Mouse (Mus musculus): Measurements from ENCODE around the gene 1700092M07Rik.

Gene 1700092M07Rik

GRCm38 (mm10) chr19:8740603-8741002, at the start of gene 1700092M07Rik:
Gene 1700092M07Rik (plus strand): TSS chr19:8740718.
- no peak for DNase-seq (ENCODE audit: low spot score)

GRCm38 (mm10) chr19:8691871-8692539, 48.5 kb upstream of the 1700092M07Rik start:
- DNase-seq (ENCODE audit: low spot score), result no peak

- DNase-seq (ENCODE audit: low spot score), result no peak
Observed at GRCm38 (mm10) chr19:8692740-8693139, 47.8 kb upstream of the 1700092M07Rik start.

GRCm38 (mm10) chr19:8695330-8695729, 45.2 kb upstream of the 1700092M07Rik start:
- no peak for DNase-seq (ENCODE audit: low spot score)

GRCm38 (mm10) chr19:8699652-8700051, 40.9 kb upstream of the 1700092M07Rik start:
- no peak for DNase-seq (ENCODE audit: low spot score)

GRCm38 (mm10) chr19:8702458-8702857, 38.1 kb upstream of the 1700092M07Rik start:
- DNase-seq (ENCODE audit: low spot score), result no peak

GRCm38 (mm10) chr19:8703571-8703970, 36.9 kb upstream of the 1700092M07Rik start:
- no peak for DNase-seq (ENCODE audit: low spot score)

GRCm38 (mm10) chr19:8705026-8705708, 35.4 kb upstream of the 1700092M07Rik start:
- no peak for DNase-seq (ENCODE audit: low spot score)

- DNase-seq (ENCODE audit: low spot score), result no peak
Observed at GRCm38 (mm10) chr19:8706132-8706667, 34.3 kb upstream of the 1700092M07Rik start.

- DNase-seq (ENCODE audit: low spot score), result no peak
Observed at GRCm38 (mm10) chr19:8706930-8707329, 33.6 kb upstream of the 1700092M07Rik start.

GRCm38 (mm10) chr19:8708954-8709353, 31.6 kb upstream of the 1700092M07Rik start:
- no peak for DNase-seq (ENCODE audit: low spot score)

- no peak for DNase-seq (ENCODE audit: low spot score)
Observed at GRCm38 (mm10) chr19:8710057-8710456, 30.5 kb upstream of the 1700092M07Rik start.

- no peak for DNase-seq (ENCODE audit: low spot score)
Observed at GRCm38 (mm10) chr19:8711506-8711905, 29.0 kb upstream of the 1700092M07Rik start.

GRCm38 (mm10) chr19:8711949-8712869, 28.3 kb upstream of the 1700092M07Rik start:
- DNase-seq (ENCODE audit: low spot score), result no peak

- DNase-seq (ENCODE audit: low spot score), result no peak
Observed at GRCm38 (mm10) chr19:8712870-8713305, 27.6 kb upstream of the 1700092M07Rik start.

GRCm38 (mm10) chr19:8713306-8713996, 27.1 kb upstream of the 1700092M07Rik start:
- DNase-seq (ENCODE audit: low spot score), result peak; percentile 91

GRCm38 (mm10) chr19:8713997-8714652, 26.4 kb upstream of the 1700092M07Rik start:
- no peak for DNase-seq (ENCODE audit: low spot score)

- no peak for DNase-seq (ENCODE audit: low spot score)
Observed at GRCm38 (mm10) chr19:8714653-8715481, 25.7 kb upstream of the 1700092M07Rik start.

- DNase-seq (ENCODE audit: low spot score), result no peak
Observed at GRCm38 (mm10) chr19:8715868-8716766, 24.4 kb upstream of the 1700092M07Rik start.
